Mouse (Mus musculus) kidney, adult 2 months (tissue): ENCODE data around the gene Spock2. TPM values are rescaled to one million over a fixed set of nuclear protein-coding genes. Genes with fewer than 3 reads are reported as not detected.
"Not testable (repeated sequence)": the region's sequence is repeated elsewhere in the genome, so short reads cannot be mapped to it uniquely, and the experiment has no call there.

Source experiments
- DNase-seq: peaks from one replicate; pipeline ENCODE4 v3.0.0; 2021
- H3K27ac ChIP-seq: fragments of 200-500 bp; 2 replicates; pipeline ENCODE4 v1.5.1; 2012; ENCODE audit warnings: low read depth, low read length, control low read depth, inconsistent platforms; ENCODE audit not compliant: insufficient read depth
- H3K27me3 ChIP-seq: fragments of 200-500 bp; replicated peaks from 2 replicates; pipeline ENCODE4 v1.6.1; 2012; ENCODE audit warnings: mild to moderate bottlenecking, moderate library complexity, low read length, inconsistent platforms; ENCODE audit not compliant: control insufficient read depth, insufficient read depth
- H3K36me3 ChIP-seq: fragments of 200-500 bp; 2 replicates; pipeline ENCODE4 v1.6.1; 2012; ENCODE audit warnings: mild to moderate bottlenecking, moderate library complexity, low read length, inconsistent platforms; ENCODE audit not compliant: control insufficient read depth, insufficient read depth
- H3K4me1 ChIP-seq: fragments of 200-500 bp; 2 replicates; pipeline ENCODE4 v1.6.1; 2011; ENCODE audit warnings: low read length; ENCODE audit not compliant: control insufficient read depth, insufficient read depth
- H3K4me3 ChIP-seq: fragments of 200-500 bp; 2 replicates; pipeline ENCODE4 v1.5.1; 2011; ENCODE audit warnings: mild to moderate bottlenecking, low read depth, low read length, control low read depth; ENCODE audit not compliant: insufficient read depth
- CTCF ChIP-seq: fragments of 200-500 bp; conservative IDR thresholded peaks from 2 replicates; pipeline ENCODE4 v1.5.1; 2011; ENCODE audit warnings: low read depth, mild to moderate bottlenecking, control low read depth, low read length, moderate library complexity, mixed read lengths; ENCODE audit not compliant: insufficient read depth, insufficient read length
- POLR2A ChIP-seq: fragments of 200-500 bp; IDR thresholded peaks from one replicate; pipeline ENCODE4 v1.6.1; 2011; ENCODE audit warnings: low read depth, low read length, control low read depth
- WGBS: fragments of 180-500 bp; shearing (Covaris S2); methylation state at CpG from one replicate; pipeline ENCODE4 v1.1.7; 2018; 5-methylcytosine and 5-hydroxymethylcytosine counted together
- polyA plus RNA-seq: library from polyadenylated mRNA; depleted of rRNA; stranded (reverse); fragments of >200 nt; gene quantifications from 2 replicates; pipeline ENCODE4 v1.2.3, GENCODE M21; 2012; rRNA removed

The Spock2 gene
- polyA plus RNA-seq, 1 experiment = 2.3 TPM

GRCm38 (mm10) chr10:60174506-60174905, 68.5 kb downstream of the Spock2 start:
- 70% methylated on average over 3 of the region's 3 CpGs for WGBS

GRCm38 (mm10) chr10:60175306-60175705, 69.3 kb downstream of the Spock2 start:
- not testable (repeated sequence) for H3K27ac ChIP-seq, H3K4me1 ChIP-seq, H3K36me3 ChIP-seq, DNase-seq, H3K27me3 ChIP-seq, H3K4me3 ChIP-seq
- WGBS = 87% methylated on average over 9 of the region's 9 CpGs

More at GRCm38 (mm10) chr10:60174506-60174905, 68.5 kb downstream of the Spock2 start:
- Histone ChIP-seq H3K27me3 (no peaks in the 10 kb centered on the region), H3K27ac (no peak overlapping the region), H3K4me1 (no peaks in the 10 kb centered on the region), H3K36me3 (no peaks in the 10 kb centered on the region), H3K4me3 (no peak overlapping the region)
- DNase-seq = no peak
- TF ChIP-seq POLR2A (no peak), CTCF (no peak)

Other genes starting within 250 kb of the Spock2 start
- gene Dnajb12, start 226.7 kb upstream of the Spock2 start, polyA plus RNA-seq = 85.8 and 87.3 TPM in 2 replicates
- 21.1 and 21.6 TPM in 2 replicates for gene Ddit4, start 154.4 kb upstream of the Spock2 start, polyA plus RNA-seq
- 106 and 132 TPM in 2 replicates for gene Ascc1, start 103.4 kb upstream of the Spock2 start, polyA plus RNA-seq
- 84.8 and 100 TPM in 2 replicates for gene Anapc16, start 103.1 kb upstream of the Spock2 start, polyA plus RNA-seq
- 3.6 and 4.3 TPM in 2 replicates for gene Chst3, start 113.0 kb downstream of the Spock2 start, polyA plus RNA-seq
- 1,603 and 1,750 TPM in 2 replicates for gene Psap, start 171.4 kb downstream of the Spock2 start, polyA plus RNA-seq
- gene Vsir, start 240.6 kb downstream of the Spock2 start, polyA plus RNA-seq = 15.7 and 20.8 TPM in 2 replicates